Mouse (Mus musculus) neural tube, postnatal 0 days (tissue): ENCODE measurements around the gene Cxcl2. TPM values are rescaled to one million over a fixed set of nuclear protein-coding genes. Genes with fewer than 3 reads are reported as not detected.

Experiments
- polyA plus RNA-seq: library from polyadenylated mRNA; unstranded; fragments of >200 nt; fragmentation: Nextera tagmentation; extraction: Ambion mirVana; gene quantifications from 2 replicates; pipeline ENCODE4 v1.2.1, GENCODE M21; 2015

Gene Cxcl2
- polyA plus RNA-seq = not detected in 2 replicates

DNA sequence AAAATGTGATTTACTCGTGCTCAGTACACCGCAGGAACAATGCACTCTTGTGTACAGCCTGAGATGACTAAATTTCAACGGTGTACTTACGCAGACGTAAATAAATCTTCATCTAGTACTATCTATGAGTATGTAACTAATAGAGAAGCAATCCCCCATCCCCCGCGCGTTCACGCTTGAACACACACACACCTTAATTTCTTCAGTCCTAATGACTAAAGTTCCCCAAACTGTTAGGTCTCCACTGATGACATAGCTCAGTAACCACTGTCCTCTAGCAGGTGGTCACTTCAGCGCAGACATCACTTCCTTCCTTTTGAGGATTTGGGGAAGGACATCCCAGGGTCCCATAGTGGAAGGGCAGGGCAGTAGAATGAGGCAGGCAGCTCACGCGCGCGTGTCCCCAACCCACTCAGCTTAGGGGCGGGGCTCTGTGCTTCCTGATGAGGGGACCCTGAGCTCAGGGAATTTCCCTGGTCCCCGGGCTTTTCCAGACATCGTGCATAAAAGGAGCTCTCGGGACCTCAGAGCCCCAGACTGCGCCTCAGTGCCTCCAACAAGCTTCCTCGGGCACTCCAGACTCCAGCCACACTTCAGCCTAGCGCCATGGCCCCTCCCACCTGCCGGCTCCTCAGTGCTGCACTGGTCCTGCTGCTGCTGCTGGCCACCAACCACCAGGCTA lies at the start of gene Cxcl2:
Cxcl2 (plus strand) TSS at position 533 of the 682 bp plus-strand sequence.

DNA sequence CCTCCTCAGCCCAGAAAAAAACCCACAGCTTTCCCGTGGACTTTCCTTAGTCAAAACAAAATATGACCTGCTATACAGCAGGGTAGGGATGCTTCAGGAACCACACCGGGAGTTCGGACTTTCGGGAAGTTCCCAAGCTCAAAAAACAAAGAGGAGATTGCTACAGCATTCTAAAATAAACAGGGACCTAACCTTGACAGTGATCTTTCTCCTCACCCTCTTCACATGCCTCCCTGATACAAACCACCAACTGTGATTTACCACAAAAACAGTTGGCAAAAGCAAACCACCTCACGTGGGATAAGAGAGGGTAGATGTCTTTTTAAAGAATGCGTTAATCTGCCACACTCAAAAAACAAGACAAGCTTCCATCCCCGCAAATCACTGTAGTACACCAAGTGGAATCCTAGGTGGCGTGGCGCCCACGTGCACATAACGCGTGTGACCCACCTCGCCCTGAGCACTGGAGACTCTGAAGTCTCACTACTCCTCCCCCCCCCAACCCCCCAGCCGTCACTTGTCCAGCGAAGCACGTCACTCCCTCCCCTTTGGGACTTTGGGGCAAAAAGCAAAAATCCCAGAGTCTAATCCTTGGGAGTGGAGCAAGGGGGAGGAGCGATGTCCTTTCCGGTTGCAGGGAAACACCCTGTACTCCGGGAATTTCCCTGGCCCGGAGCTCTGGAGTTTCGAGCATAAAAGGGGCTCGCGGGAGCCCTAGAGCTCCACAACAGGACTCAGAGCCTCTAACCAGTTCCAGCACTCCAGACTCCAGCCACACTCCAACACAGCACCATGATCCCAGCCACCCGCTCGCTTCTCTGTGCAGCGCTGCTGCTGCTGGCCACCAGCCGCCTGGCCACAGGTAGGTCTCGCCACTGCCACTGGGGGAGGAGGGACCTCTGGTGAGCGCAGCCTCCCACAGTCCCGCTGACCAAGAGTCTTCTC lies 12.9 kb upstream of the Cxcl2 start, which contains the start of gene Cxcl1:
Cxcl1 (plus strand) TSS at position 723 of the 945 bp plus-strand sequence.

DNA sequence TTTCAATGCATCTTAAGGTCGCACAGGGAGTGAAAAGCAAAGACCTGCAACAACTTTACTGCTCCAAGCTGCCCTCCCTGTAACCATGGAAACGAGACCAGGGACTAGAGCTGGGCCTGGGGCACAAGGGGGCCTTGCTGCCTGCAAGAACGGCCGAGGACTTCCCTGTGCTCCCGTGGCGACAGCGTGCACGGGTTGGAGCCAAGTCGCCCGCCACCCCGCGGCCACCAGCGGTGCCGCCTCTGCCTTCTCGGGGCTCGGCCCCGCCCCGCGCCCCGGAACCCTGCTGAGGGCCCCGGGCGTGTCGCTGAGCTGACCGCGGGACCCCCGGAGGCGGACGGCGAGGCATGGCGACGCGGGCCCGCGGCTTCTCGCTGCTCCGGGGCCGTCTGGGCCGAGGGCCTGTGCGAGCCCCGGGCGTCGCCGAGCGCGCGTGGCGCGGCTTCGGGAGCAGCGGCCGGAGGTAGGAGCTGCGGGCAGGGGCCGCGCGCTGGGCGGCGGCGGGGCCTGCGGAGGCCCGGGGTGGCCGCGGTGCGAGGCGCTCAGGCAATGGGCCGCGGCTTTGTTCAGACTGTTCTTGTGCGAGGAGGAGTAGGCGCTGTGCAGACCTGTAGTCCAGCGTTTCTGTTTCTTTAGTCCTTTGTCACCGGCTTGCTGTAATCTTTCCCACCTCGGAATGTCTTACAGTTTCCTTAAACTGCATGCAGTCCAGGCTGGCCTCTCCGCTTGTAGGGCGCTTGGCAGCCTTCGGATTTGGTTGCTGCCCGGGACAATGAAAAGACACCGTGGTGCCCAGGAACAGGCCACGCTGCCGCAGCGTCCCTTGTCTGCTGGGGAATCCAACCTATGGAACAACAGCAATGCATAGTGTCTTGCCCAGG lies 27.5 kb downstream of the Cxcl2 start, which contains the start of gene Mthfd2l:
Mthfd2l (plus strand) TSS at position 147 of the 881 bp plus-strand sequence.

Other genes starting within 250 kb of the Cxcl2 start
- gene Cxcl5, start 144.5 kb upstream of the Cxcl2 start, polyA plus RNA-seq = 0.52 and 0.75 TPM in 2 replicates
- gene Ppbp, start 135.4 kb upstream of the Cxcl2 start, polyA plus RNA-seq = 0.52 and 0.71 TPM in 2 replicates
- 77.7 and 111 TPM in 2 replicates for gene Pf4, start 131.4 kb upstream of the Cxcl2 start, polyA plus RNA-seq
- 0.69 and 0.71 TPM in 2 replicates for gene Cxcl3, start 117.8 kb upstream of the Cxcl2 start, polyA plus RNA-seq
- gene Cxcl15, start 109.3 kb upstream of the Cxcl2 start, polyA plus RNA-seq = not detected in 2 replicates
- gene Cxcl1, start 12.6 kb upstream of the Cxcl2 start, polyA plus RNA-seq = 0.86 TPM in 1 of 2 replicates, not detected in the other
- 85.9 and 88.7 TPM in 2 replicates for gene Mthfd2l, start 27.2 kb downstream of the Cxcl2 start, polyA plus RNA-seq
- 0.14 TPM in 1 of 2 replicates, not detected in the other for gene Epgn, start 123.6 kb downstream of the Cxcl2 start, polyA plus RNA-seq
- 0.05 TPM in 1 of 2 replicates, not detected in the other for gene Ereg, start 170.8 kb downstream of the Cxcl2 start, polyA plus RNA-seq
- 0.82 and 1.1 TPM in 2 replicates for gene Areg, start 235.7 kb downstream of the Cxcl2 start, polyA plus RNA-seq